Mouse (Mus musculus) liver, embryonic 16.5 days (tissue): Measurements from ENCODE around the gene Eif5a2. TPM values are rescaled to one million over a fixed set of nuclear protein-coding genes. Genes with fewer than 3 reads are reported as not detected.
A peak's percentile ranks its signal among the peaks of the same experiment; 100 is the strongest.

Experiments used
- ATAC-seq: fragments of 200-750 bp; cut with Nextera tagmentation; 2 replicates; pipeline ENCODE4 v1.8.0; 2017; ENCODE audit warnings: low read depth, mild to moderate bottlenecking, moderate number of reproducible peaks, moderate library complexity
- H3K27ac ChIP-seq: fragments of 300-500 bp; sonication (generic); 2 replicates; pipeline ENCODE4 v1.5.1; 2014; ENCODE audit warnings: mild to moderate bottlenecking, low read length
- H3K27me3 ChIP-seq: fragments of 300-500 bp; sonication (generic); 2 replicates; pipeline ENCODE4 v1.6.1; 2014; ENCODE audit warnings: low read depth, low read length, mixed read lengths; ENCODE audit not compliant: control insufficient read depth, insufficient read depth
- H3K36me3 ChIP-seq: fragments of 300-500 bp; sonication (generic); 2 replicates; pipeline ENCODE4 v1.6.1; 2014; ENCODE audit warnings: mild to moderate bottlenecking; ENCODE audit not compliant: control insufficient read depth, insufficient read depth
- H3K4me1 ChIP-seq: fragments of 300-500 bp; sonication (generic); 2 replicates; pipeline ENCODE4 v1.6.1; 2014; ENCODE audit warnings: low read depth, low read length, mixed read lengths; ENCODE audit not compliant: control insufficient read depth
- H3K4me2 ChIP-seq: fragments of 300-500 bp; sonication (generic); 2 replicates; pipeline ENCODE4 v1.6.1; 2014; ENCODE audit warnings: low read depth, low read length, mixed read lengths
- H3K4me3 ChIP-seq: fragments of 300-500 bp; sonication (generic); 2 replicates; pipeline ENCODE4 v1.5.1; 2014; ENCODE audit warnings: low read depth, mild to moderate bottlenecking, low read length
- H3K9ac ChIP-seq: fragments of 300-500 bp; sonication (generic); 2 replicates; pipeline ENCODE4 v1.6.1; 2014; ENCODE audit warnings: low read depth, low read length
- H3K9me3 ChIP-seq: fragments of 300-500 bp; sonication (generic); replicated peaks from 2 replicates; pipeline ENCODE4 v1.6.1; 2016; ENCODE audit warnings: low read length; ENCODE audit not compliant: control insufficient read depth
- WGBS: fragments of 180-500 bp; shearing (Covaris S2); extraction: QIAGEN DNeasy Blood & Tissue Kit; methylation state at CpG from one replicate; pipeline ENCODE4 v1.1.7; 2014; ENCODE audit not compliant: insufficient replicate concordance; 5-methylcytosine and 5-hydroxymethylcytosine counted together
- polyA plus RNA-seq: library from polyadenylated mRNA; unstranded; fragments of >200 nt; fragmentation: Nextera tagmentation; extraction: Ambion mirVana; gene quantifications from 2 replicates; pipeline ENCODE4 v1.2.1, GENCODE M21; 2015

Gene Eif5a2
- polyA plus RNA-seq: 4.8 and 5.6 TPM in 2 replicates

DNA sequence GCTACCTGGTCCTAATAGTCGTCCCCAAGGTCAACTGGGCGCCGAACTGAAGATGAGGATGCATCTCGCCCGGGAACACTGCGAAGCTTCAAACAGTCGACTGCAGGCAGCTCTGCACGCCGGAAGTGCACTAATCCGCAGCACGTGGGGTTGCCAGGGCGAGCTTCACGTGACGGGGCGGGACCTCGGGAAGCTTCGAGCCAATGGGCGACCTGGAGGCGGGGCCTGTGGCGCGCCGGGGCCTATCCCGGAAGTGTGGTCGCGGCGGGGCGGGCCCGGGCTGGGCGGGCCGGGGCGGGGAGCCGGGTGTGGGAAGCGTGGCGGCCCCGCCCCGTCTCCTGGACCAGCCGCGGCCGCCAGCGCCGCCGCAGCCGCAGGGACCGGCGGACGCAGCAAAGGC is at the start of gene Eif5a2:
Eif5a2 (plus strand) TSS at position 283 of the 400 bp plus-strand sequence.
- Histone ChIP-seq H3K27me3 (no peaks in the 10 kb centered on the region), H3K4me2 (peak within 1 kb of the TSS; percentile 95), H3K9ac (peak within 1 kb of the TSS; percentile 86), H3K36me3 (no peaks in the 10 kb centered on the region), H3K27ac (peak within 1 kb of the TSS; percentile 40; the same call in 1 of the 2 replicates), H3K4me1 (peaks cover 30% of the 10 kb centered on the region), H3K4me3 (peak within 1 kb of the TSS; percentile 84), H3K9me3 (no peaks in the 10 kb centered on the region)
- ATAC-seq: peak; percentile 95
- WGBS: 2% methylated on average over 41 of the region's 46 CpGs

DNA sequence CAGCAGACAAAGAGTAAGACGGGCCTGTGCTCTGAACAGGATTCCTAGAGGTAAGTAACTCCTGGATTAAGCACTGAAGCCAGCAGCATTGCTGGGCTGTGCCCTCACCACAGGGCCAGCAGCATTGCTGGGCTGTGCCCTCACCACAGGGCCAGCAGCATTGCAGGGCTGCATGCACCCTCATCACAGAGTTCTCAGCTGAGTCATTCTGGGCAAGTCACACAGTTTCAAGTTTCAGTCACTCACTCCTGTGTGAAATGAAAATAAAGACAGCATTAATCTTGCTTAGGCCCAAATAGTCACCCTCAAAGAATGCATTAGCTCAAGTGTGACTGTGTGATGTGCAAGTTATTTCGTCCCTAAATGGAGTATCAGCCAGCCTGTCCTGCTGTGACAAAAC is 46.4 kb upstream of the Eif5a2 start:
- Histone ChIP-seq H3K4me1 (no peaks in the 10 kb centered on the region; the same call in 1 of the 2 replicates), H3K4me2 (no peak overlapping the region), H3K27ac (no peak overlapping the region), H3K9ac (no peak overlapping the region; the same call in 1 of the 2 replicates), H3K4me3 (no peak overlapping the region), H3K27me3 (no peaks in the 10 kb centered on the region), H3K36me3 (no peaks in the 10 kb centered on the region), H3K9me3 (no peaks in the 10 kb centered on the region)
- 54% methylated on average over 2 of the region's 2 CpGs for WGBS
- no peak; the same call in 1 of the 2 replicates for ATAC-seq

DNA sequence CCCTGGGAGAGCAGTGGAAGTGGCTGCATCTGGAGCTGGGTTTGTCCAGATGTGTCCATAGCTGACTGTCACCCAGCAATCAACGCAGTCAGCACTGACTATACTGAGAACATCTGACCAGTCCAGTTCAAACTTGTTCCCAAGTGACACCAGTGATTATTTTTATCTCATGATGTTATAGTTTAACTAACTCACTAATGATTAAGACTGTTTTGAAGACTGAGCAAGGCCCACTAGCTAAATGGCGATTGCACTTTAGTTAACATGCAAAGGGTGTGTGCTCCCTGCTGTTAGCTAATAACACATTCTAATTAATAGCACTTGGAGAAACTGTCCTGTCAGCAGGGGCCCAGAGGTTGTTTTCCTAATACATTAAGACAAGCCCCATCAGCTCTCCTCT is 44.1 kb upstream of the Eif5a2 start:
- WGBS: 58% methylated on average over 2 of the region's 2 CpGs
- no peaks in the 10 kb centered on the region for H3K27me3 ChIP-seq
- no peaks in the 10 kb centered on the region for H3K36me3 ChIP-seq
- no peak overlapping the region for H3K4me2 ChIP-seq
- H3K27ac ChIP-seq: no peak overlapping the region
- no peak overlapping the region for H3K9ac ChIP-seq
- no peak overlapping the region for H3K4me3 ChIP-seq
- ATAC-seq: peak; percentile 73
- H3K4me1 ChIP-seq: no peaks in the 10 kb centered on the region; the same call in 1 of the 2 replicates
- no peaks in the 10 kb centered on the region for H3K9me3 ChIP-seq

DNA sequence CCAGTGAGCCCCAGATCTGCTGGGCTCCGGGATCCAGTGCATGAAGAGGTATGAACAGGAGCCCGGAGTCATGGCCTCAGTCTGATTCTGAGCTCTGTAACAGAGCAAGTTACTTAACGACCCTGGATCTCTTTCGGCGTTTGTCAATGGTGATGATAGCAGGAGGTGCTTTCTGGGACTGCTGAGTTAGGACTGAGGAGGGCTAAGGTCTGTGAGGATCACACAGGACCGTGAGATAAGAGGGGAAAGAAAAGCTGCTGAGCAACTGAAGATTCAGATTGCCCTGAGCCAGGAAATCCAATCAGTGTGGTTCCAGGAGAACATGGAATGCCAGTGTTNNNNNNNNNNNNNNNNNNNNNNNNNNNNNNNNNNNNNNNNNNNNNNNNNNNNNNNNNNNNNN is 40.7 kb upstream of the Eif5a2 start:
- Histone ChIP-seq H3K4me1 (no peaks in the 10 kb centered on the region; the same call in 1 of the 2 replicates), H3K27ac (no peak overlapping the region), H3K27me3 (no peaks in the 10 kb centered on the region), H3K36me3 (no peaks in the 10 kb centered on the region), H3K4me2 (no peak overlapping the region), H3K4me3 (no peak overlapping the region), H3K9me3 (no peaks in the 10 kb centered on the region), H3K9ac (no peak overlapping the region)
- WGBS: 36% methylated on average over 6 of the region's 6 CpGs
- no peak for ATAC-seq

DNA sequence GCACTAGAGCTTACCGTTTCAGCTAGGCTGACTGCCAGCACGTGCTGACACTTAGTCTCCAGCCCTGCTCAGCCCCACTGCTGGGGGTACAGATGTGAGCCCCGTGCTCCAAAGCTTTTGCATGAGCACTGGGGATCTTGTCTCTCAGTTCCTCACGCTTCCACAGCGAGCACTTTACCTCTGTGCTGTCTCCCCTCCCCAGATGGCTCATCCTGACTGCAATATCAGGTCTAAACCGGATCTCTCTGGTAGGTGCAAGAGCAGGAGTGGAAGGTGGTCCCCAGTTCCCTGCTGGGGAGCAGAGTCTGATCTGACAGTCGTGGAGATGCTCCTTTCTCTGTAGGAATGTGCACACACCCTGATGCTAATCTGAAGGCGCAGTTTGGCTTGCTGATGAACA is 37.8 kb upstream of the Eif5a2 start:
- no peak overlapping the region for H3K27ac ChIP-seq
- H3K4me3 ChIP-seq: no peak overlapping the region
- WGBS: 46% methylated on average over 8 of the region's 8 CpGs
- no peak overlapping the region for H3K9ac ChIP-seq
- H3K4me1 ChIP-seq: no peaks in the 10 kb centered on the region; the same call in 1 of the 2 replicates
- H3K27me3 ChIP-seq: no peaks in the 10 kb centered on the region
- no peak for ATAC-seq
- H3K9me3 ChIP-seq: no peaks in the 10 kb centered on the region
- no peaks in the 10 kb centered on the region for H3K36me3 ChIP-seq
- no peak overlapping the region for H3K4me2 ChIP-seq

DNA sequence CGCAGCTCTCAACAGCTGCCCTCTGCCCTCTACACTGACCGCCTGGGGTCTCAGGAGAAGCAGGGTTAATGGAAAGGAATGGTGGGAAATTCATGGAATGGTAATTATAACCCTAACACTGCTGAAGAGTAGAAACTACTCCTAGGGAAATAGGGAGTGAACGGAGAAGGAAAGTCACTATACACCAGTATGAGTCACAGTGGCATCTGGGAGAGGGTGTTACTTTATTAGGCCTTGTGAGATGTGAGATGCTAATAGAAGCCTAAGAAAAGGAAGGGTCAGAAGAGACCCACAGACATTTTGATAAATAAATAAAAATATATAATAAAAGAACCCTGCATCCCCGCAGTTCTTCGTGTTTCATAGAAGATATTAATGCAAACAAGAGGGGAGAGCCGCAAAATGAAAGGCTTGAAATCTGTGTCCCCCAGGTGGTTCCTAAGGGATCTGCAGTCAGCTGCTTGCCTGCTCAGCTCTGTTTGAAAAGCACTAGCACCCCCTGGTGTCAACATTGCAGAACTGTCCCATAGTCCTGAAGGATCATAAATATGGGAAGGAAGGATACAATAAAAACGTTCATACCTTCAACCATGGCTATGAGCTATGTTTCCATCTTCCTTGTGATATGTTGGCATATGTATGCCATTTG is 35.1 kb upstream of the Eif5a2 start:
- WGBS: 23% methylated on average over 7 of the region's 7 CpGs
- H3K9me3 ChIP-seq: no peaks in the 10 kb centered on the region
- H3K27ac ChIP-seq: no peak overlapping the region
- no peak overlapping the region for H3K9ac ChIP-seq
- H3K4me2 ChIP-seq: no peak overlapping the region
- H3K4me1 ChIP-seq: no peaks in the 10 kb centered on the region
- peak; percentile 71 for ATAC-seq
- H3K4me3 ChIP-seq: no peak overlapping the region
- H3K36me3 ChIP-seq: no peaks in the 10 kb centered on the region
- H3K27me3 ChIP-seq: no peaks in the 10 kb centered on the region

DNA sequence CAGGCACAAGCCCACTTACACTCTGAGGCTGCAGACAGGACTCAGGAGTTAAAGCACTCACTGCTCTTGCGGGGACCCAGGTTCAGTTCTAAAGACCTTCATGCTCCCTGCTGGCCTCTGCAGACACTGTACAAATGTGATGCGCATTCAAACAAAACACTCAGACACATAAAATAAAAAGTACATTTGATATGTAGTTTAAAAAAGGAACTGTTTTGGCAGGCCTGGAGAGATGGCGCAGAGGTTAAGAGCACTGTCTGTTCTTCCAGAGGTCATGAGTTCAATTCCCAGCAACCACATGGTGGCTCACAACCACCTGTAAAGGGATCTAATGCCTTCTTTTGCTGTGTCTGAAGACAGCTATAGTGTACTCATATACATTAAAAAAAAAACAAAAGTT is 32.9 kb upstream of the Eif5a2 start:
- no peaks in the 10 kb centered on the region for H3K4me1 ChIP-seq
- ATAC-seq: no peak
- no peak overlapping the region for H3K27ac ChIP-seq
- H3K4me3 ChIP-seq: no peak overlapping the region
- no peak overlapping the region for H3K4me2 ChIP-seq
- H3K9ac ChIP-seq: no peak overlapping the region
- WGBS: 90% methylated on average over 3 of the region's 3 CpGs
- H3K27me3 ChIP-seq: no peaks in the 10 kb centered on the region
- no peaks in the 10 kb centered on the region for H3K36me3 ChIP-seq
- H3K9me3 ChIP-seq: no peaks in the 10 kb centered on the region

DNA sequence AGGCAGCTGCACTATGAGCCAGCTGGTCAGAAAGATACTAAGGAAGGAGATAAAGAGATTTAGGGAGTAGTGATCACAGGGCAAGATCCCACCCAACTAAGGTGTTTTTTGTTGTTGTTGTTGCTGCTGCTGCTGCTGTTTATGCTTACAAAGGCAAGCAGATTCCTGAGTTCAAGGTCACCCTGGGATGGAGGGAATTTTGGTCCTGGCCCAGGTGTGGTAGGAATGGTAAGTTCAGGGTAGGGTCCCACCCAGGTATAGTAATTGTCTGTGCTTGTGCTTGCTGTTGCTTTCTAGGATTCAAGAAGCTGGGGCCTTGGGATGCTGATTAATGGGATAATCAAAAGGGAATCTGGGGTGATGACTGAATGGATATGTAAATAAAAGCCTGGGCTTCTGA is 32.1 kb upstream of the Eif5a2 start:
- no peak overlapping the region for H3K4me3 ChIP-seq
- H3K4me2 ChIP-seq: no peak overlapping the region
- H3K9me3 ChIP-seq: no peaks in the 10 kb centered on the region
- H3K4me1 ChIP-seq: no peaks in the 10 kb centered on the region
- H3K27ac ChIP-seq: no peak overlapping the region
- H3K9ac ChIP-seq: no peak overlapping the region
- ATAC-seq: no peak
- H3K36me3 ChIP-seq: no peaks in the 10 kb centered on the region
- H3K27me3 ChIP-seq: no peaks in the 10 kb centered on the region

DNA sequence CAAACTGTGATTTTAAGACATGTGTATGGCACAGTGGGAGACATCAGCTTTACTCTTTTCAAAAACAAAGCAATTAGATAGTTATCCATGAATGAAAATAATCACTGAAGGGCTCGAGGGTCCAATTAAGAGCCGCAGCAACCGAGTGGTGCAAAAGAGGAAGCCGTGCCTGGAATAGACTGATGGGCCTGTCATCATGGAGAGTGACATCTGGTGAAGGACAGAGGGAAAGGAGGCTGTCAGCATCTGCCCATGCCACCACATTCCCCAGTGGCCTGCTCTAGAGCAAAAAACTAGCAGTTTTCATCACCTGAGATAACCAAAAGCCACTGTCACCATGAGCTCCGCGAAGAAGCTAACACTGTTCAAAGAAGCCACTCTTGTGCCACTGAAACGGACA is 25.6 kb upstream of the Eif5a2 start:
- H3K27me3 ChIP-seq: no peaks in the 10 kb centered on the region
- H3K4me2 ChIP-seq: no peak overlapping the region
- no peak overlapping the region for H3K27ac ChIP-seq
- H3K9me3 ChIP-seq: no peaks in the 10 kb centered on the region
- H3K36me3 ChIP-seq: no peaks in the 10 kb centered on the region
- H3K9ac ChIP-seq: no peak overlapping the region
- no peak for ATAC-seq
- no peaks in the 10 kb centered on the region for H3K4me1 ChIP-seq
- WGBS: 67% methylated on average over 7 of the region's 7 CpGs
- H3K4me3 ChIP-seq: no peak overlapping the region
